Mouse (Mus musculus) forebrain, embryonic 12.5 days (tissue): ENCODE data around the gene Slc13a5. TPM values are rescaled to one million over a fixed set of nuclear protein-coding genes. Genes with fewer than 3 reads are reported as not detected.
A peak's percentile ranks its signal among the peaks of the same experiment; 100 is the strongest.

Source experiments
- ATAC-seq: fragments of 200-750 bp; cut with Nextera tagmentation; 2 replicates; pipeline ENCODE4 v1.8.0; 2017; ENCODE audit warnings: moderate TSS enrichment; ENCODE audit not compliant: low FRiP score
- H3K27ac ChIP-seq: fragments of 300-500 bp; sonication (generic); 2 replicates; pipeline ENCODE4 v1.5.1; 2016; ENCODE audit warnings: mild to moderate bottlenecking
- H3K27me3 ChIP-seq: fragments of 300-500 bp; sonication (generic); 2 replicates; pipeline ENCODE4 v1.6.1; 2016; ENCODE audit warnings: mild to moderate bottlenecking
- H3K36me3 ChIP-seq: fragments of 300-500 bp; sonication (generic); replicated peaks from 2 replicates; pipeline ENCODE4 v1.6.1; 2016; ENCODE audit warnings: mild to moderate bottlenecking
- H3K4me1 ChIP-seq: fragments of 300-500 bp; sonication (generic); 2 replicates; pipeline ENCODE4 v1.6.1; 2016
- H3K4me2 ChIP-seq: fragments of 300-500 bp; sonication (generic); 2 replicates; pipeline ENCODE4 v1.6.1; 2016; ENCODE audit warnings: mild to moderate bottlenecking, moderate library complexity
- H3K4me3 ChIP-seq: fragments of 300-500 bp; sonication (generic); replicated peaks from 2 replicates; pipeline ENCODE4 v1.5.1; 2016; ENCODE audit warnings: mild to moderate bottlenecking
- H3K9ac ChIP-seq: fragments of 300-500 bp; sonication (generic); 2 replicates; pipeline ENCODE4 v1.6.1; 2016; ENCODE audit warnings: mild to moderate bottlenecking
- H3K9me3 ChIP-seq: fragments of 300-500 bp; sonication (generic); 2 replicates; pipeline ENCODE4 v1.6.1; 2016
- WGBS: fragments of 180-500 bp; shearing (Covaris S2); methylation state at CpG from one replicate; pipeline ENCODE4 v1.1.7; 2016; 5-methylcytosine and 5-hydroxymethylcytosine counted together
- polyA plus RNA-seq: library from polyadenylated mRNA; unstranded; fragments of >200 nt; fragmentation: Nextera tagmentation; extraction: Ambion mirVana; gene quantifications from 2 replicates; pipeline ENCODE4 v1.2.1, GENCODE M21; 2016

Gene Slc13a5
- polyA plus RNA-seq, 1 experiment from 2014 or later = not detected

DNA sequence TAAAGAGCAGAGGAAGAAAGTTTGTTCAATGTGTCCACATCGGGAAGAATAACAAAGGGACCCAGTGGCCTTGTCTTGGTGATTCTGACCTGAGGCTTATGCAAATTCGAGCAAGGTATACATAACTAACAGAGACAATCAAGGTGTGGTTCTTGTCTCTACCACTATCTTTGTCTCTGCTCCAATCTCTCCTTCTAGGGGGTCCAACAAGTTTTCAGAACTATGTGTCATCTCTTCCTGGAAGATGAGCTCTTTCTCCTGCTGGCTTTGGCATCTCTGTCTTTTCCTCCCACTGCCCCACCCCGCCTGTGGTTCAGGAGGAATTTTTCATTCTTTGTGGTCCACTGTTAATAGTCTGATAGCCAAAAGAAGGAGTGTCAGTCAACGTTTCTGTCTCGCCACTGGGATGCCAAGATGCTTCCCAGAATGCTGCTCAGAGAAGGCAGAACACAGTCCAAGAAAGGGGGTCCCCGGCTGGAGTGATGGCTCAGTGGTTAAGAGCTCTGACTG, 19.0 kb upstream of the Slc13a5 start:
- Histone ChIP-seq H3K9ac (no peak overlapping the region), H3K9me3 (no peaks in the 10 kb centered on the region)
- WGBS = 80% methylated on average over 6 of the region's 6 CpGs

DNA sequence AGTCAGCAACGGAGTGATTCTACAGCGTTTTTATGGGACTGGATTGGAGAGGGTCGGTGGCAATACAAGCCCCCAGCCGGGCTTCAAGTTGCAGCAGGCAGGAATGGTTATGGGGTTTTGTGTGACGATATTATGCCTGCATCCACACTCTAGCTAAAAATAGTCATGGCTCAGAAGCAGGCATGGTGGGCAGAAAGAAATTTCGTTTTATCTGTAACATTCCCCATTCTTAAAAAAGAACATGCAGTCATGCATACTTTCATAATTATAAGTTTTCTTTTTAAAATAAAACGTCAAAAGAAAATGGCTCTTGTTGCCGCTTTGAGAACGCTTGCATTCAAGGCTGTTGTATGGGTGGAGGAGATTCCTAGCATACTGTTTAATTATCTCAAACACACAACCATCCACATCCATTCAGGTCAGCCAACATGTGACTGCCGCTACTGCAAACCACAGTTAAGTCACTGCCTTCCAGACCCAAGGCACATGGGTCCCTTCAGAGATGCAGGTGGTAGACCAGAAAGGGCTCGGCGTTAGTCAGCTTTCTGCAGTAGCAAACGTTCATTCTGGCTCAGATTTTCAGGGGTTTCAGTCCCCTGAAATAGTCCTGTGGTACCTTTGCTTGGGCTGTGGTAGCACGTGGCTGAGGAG, 17.6 kb upstream of the Slc13a5 start:
- 89% methylated on average over 14 of the region's 14 CpGs for WGBS
- Histone ChIP-seq H3K4me3 (no peak overlapping the region), H3K9me3 (no peaks in the 10 kb centered on the region), H3K9ac (no peak overlapping the region), H3K27ac (no peak overlapping the region), H3K27me3 (no peaks in the 10 kb centered on the region), H3K4me1 (no peaks in the 10 kb centered on the region), H3K36me3 (no peaks in the 10 kb centered on the region), H3K4me2 (no peak overlapping the region)
- no peak for ATAC-seq

More for the DNA sequence above, 19.0 kb upstream of the Slc13a5 start:
- Histone ChIP-seq H3K4me3 (no peak overlapping the region), H3K27me3 (no peaks in the 10 kb centered on the region), H3K4me2 (no peak overlapping the region), H3K36me3 (no peaks in the 10 kb centered on the region), H3K27ac (no peak overlapping the region), H3K4me1 (no peaks in the 10 kb centered on the region)
- ATAC-seq = no peak

DNA sequence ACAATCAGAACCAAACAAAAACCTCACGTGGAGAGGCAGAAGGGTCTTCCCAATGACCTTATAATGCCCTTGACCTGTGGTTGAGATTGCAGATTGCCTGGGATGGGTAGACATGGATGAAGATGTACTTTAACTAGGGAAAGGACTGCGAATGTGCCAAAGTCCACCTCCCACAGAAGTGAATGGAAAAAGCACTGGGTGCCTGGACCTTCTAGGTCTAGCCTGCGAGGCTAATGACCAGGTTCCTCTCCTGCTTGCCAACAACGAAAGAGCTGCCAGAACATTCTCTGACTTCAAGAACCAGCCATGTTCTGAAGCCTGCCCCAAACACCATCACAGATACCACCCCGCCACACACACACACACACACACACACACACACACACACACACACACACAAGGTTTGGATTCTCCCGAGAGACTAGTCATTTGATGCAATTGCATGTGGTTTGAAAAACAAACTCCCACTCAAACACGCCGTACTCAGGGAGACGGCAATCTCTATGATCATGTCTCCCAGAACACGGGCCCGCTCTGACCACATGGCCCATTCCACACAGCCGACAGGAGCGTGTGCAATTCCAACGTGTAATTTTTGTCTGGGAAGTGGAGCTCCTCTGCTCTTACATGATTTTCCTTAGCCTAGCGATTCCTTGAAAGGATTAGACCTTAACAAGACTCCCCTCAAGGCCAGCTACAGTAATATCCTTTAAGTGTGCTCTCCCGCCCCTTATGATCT, 16.6 kb upstream of the Slc13a5 start:
- Histone ChIP-seq H3K4me1 (no peaks in the 10 kb centered on the region), H3K4me2 (no peak overlapping the region), H3K27ac (no peak overlapping the region), H3K27me3 (no peaks in the 10 kb centered on the region), H3K4me3 (no peak overlapping the region), H3K9ac (no peak overlapping the region), H3K9me3 (no peaks in the 10 kb centered on the region), H3K36me3 (no peaks in the 10 kb centered on the region)
- ATAC-seq = no peak
- 88% methylated on average over 15 of the region's 16 CpGs for WGBS

DNA sequence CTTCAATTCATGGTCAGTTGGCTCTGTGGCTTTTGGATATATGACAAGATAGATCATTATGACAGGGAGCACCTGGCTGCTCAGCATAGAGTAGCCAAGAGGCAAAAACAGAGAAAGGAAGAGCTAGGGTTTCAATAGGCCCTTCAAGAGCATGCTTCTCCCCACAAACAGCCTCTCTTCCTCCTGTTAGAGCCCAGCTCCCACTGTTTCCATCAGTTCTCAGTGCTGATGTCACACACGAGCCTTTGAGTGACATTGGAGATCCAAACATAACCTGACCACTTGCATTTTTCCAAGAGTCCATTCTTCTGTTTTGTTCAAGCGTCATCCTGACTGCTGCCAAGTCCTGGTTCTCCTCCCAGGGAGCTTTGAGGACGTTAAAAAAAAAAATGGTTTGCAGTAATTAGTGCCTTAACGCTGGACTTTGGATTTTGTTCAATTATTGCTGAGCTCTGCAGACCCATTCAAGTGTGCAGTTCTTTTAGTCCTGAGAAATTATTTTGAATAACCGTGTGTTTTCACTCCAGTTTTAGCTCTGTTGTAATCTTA, 14.9 kb upstream of the Slc13a5 start:
- no peak for ATAC-seq
- 41% methylated on average over 5 of the region's 5 CpGs for WGBS
- Histone ChIP-seq H3K4me2 (no peak overlapping the region), H3K4me3 (no peak overlapping the region), H3K4me1 (no peaks in the 10 kb centered on the region), H3K27ac (no peak overlapping the region), H3K9ac (no peak overlapping the region), H3K27me3 (no peaks in the 10 kb centered on the region), H3K36me3 (no peaks in the 10 kb centered on the region), H3K9me3 (no peaks in the 10 kb centered on the region)

DNA sequence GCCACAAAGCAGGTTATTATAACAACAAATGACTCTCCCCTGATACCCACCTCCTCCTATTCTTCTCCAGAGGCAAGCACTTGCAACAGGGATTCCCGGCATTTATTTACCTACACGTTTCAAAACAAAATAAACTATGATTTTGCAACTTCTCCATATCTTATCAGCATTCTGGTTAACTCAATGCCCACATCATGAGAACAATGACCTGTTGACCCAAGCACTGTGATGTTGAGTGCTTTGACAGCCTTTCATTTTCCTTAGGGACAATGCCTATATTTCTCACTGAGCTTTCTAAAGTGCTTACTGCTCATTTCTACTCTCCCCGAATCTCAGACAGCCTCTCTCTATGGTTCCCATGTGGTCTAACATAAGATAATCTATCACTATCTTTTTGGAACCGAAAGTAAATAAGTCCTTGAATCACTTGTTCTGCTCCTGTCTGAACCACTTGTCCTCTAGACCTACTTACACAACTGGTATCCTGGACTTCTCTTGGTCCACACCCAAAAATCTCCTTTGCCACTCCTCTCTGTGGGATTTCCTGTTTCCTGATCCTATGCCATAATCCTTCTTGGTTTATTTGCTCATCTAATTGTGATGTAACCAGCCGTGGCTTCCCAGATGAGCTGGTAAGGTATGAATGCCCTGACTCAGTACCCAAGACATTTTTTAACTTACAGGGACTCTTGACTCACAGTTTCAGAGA, 14.3 kb upstream of the Slc13a5 start:
- Histone ChIP-seq H3K36me3 (no peaks in the 10 kb centered on the region), H3K4me2 (no peak overlapping the region), H3K27me3 (no peaks in the 10 kb centered on the region), H3K27ac (no peak overlapping the region), H3K9ac (no peak overlapping the region), H3K9me3 (no peaks in the 10 kb centered on the region), H3K4me1 (no peaks in the 10 kb centered on the region), H3K4me3 (no peak overlapping the region)
- WGBS = 77% methylated on average over 5 of the region's 5 CpGs
- ATAC-seq = no peak

DNA sequence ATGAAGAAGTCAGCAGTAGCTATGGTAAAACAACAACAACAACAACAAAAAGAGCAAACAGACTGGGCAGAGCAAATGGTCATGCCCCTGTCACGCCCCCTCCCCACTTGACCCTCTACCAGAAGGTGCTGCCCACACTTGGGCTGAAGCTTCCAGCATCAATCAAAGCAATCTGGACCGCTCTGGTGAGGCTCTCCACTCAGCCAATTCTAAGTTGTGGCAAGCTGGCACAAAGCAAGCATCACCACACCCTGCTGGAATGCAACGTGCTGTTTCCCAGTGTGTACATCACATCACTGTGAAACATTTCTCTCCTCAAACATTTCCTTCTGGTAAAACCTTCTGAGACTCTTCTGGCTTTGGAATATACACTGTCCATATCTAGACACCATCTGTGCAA, 6.3 kb upstream of the Slc13a5 start:
- WGBS = 84% methylated on average over 3 of the region's 3 CpGs
- Histone ChIP-seq H3K4me1 (no peaks in the 10 kb centered on the region), H3K27ac (no peak overlapping the region), H3K9ac (no peak overlapping the region), H3K9me3 (no peaks in the 10 kb centered on the region), H3K36me3 (no peaks in the 10 kb centered on the region), H3K4me3 (no peak overlapping the region), H3K27me3 (peaks cover 13% of the 10 kb centered on the region), H3K4me2 (no peak overlapping the region)
- ATAC-seq = no peak

DNA sequence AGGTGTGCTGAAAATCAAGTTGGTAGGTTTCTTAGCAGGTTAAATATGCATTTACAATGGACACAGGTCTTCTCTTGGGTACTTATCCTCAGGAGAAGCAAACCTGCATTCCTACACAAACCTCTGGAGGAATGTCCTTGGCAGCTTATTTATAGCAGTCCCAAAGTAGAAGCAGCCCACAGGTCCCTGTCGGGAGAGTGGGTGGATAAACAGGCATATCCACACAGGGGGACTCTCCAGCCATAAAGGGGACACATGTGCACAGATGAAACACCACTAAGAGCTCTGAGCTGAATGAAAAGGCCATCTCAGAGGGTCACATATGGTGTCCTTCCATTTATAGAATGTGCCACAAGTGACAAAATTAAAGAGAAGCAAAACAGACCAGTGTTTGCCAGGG, 4.7 kb upstream of the Slc13a5 start:
- Histone ChIP-seq H3K36me3 (no peaks in the 10 kb centered on the region), H3K4me3 (no peak overlapping the region), H3K27ac (no peak overlapping the region), H3K4me2 (no peak overlapping the region), H3K4me1 (peaks cover 9% of the 10 kb centered on the region), H3K9ac (no peak overlapping the region), H3K9me3 (no peaks in the 10 kb centered on the region), H3K27me3 (peaks cover 28% of the 10 kb centered on the region)
- WGBS = 79% methylated on average over 1 of the region's 1 CpGs
- no peak for ATAC-seq

DNA sequence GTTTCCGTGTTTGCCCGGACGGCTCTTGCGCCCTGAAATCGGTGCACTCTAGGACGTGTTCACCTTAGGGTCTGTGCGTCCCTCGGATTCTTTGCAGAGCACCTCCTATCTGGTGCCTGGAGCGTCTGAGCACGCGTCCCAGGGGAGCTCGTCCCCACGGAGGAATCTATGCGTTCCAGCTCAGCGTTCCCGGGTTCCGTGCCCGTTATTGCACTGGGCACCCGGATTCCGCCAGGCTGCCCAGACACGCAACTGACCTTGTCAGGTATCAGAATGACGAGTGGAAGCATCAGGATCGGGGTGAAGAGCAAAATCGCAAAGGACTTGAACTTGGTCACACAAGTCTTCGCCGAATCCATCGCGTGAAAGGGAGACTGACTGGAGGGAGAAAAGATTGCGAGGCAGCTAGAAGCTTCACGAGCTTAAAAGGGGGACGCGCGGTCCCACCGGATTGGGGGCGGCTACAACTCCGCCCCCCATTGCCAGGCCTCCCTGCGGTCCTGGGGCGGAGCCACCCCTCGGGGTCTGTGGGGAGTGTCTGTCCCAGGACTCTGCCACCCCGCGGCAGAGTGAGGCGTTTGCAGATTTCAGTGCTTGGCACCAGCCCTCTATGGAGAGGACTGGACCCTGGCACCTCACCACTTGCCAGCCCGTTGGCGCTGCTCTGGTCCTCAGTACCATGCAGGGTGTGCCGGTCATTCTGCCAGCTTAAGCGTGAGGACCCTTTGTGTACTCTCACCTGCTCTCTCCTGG, 639 bp downstream of the Slc13a5 start:
- H3K4me3 ChIP-seq = peak overlapping the region; percentile 42
- peak; percentile 89 for ATAC-seq
- peak overlapping the region; percentile 78 for H3K4me2 ChIP-seq
- H3K4me1 ChIP-seq = peaks cover 21% of the 10 kb centered on the region
- 1% methylated on average over 46 of the region's 46 CpGs for WGBS
- no peak overlapping the region for H3K27ac ChIP-seq
- H3K27me3 ChIP-seq = peaks cover 64% of the 10 kb centered on the region
- H3K9me3 ChIP-seq = no peaks in the 10 kb centered on the region
- no peaks in the 10 kb centered on the region for H3K36me3 ChIP-seq
- peak overlapping the region; percentile 30 for H3K9ac ChIP-seq

DNA sequence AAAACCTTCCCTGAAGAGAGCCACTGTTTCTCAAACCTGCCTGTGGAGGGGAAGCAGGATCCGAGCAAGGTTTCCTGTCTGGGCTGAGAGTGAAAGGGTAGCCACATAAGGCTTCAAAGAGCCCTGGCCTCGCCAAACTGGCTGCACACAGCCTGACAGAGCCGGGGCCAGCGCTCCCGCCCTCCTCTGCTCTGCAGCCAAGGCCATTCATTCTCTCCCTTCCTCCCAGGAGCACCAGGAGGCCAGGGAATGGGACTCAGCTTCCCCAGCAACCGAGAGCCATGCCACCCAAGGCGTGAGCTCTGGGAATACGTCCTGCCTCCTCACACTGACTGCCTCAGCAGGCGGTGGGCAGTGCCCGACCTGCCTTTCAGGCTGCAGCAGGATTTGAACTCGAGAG, 1.5 kb downstream of the Slc13a5 start:
- ATAC-seq = no peak
- H3K36me3 ChIP-seq = no peaks in the 10 kb centered on the region
- H3K4me3 ChIP-seq = peak overlapping the region; percentile 42; the same call in 1 of the 2 replicates
- H3K4me2 ChIP-seq = peak overlapping the region; percentile 78
- no peak overlapping the region; the same call in 1 of the 2 replicates for H3K9ac ChIP-seq
- H3K9me3 ChIP-seq = no peaks in the 10 kb centered on the region
- no peak overlapping the region for H3K27ac ChIP-seq
- peaks cover 58% of the 10 kb centered on the region for H3K27me3 ChIP-seq
- peaks cover 21% of the 10 kb centered on the region for H3K4me1 ChIP-seq
- WGBS = 6% methylated on average over 11 of the region's 11 CpGs

DNA sequence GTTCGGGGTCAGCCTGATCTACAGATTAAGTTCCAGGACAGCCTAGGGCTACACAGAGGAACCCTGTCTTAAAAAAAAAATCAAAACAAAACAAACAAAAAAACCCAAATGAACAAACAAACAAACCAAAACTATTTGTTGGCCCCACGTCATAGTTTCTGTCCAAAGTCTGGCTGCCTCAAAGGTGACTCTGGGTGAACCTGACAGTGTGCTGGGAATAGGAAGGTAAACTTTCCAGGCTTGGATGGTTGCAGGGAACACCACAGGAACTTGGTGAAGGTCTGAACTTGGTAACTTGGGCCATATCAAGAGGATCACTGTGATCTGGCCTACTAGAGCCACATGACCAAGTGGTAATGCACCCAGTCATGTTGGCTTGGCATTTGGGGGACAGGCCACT, 10.6 kb downstream of the Slc13a5 start:
- WGBS = 83% methylated on average over 2 of the region's 2 CpGs
- no peak overlapping the region for H3K9ac ChIP-seq

DNA sequence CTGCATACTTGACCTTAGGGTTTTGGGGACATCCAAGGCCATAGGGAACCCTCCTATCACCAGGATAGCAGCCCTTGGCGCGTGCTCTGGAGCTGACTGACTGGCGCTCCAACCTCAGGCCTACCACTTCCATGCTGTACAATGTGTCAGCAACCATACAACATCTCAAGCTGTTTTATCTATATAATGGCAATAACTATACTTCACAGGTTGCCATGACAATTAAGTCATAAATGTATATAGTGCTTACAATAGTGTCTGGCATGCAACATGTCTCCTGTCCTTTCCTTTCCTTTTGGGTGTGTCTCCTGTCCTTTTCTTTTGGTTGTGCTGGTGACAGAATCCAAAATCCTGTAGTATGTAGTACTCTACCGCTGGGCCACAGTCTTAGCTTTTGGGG, 11.4 kb downstream of the Slc13a5 start:
- Histone ChIP-seq H3K4me1 (no peaks in the 10 kb centered on the region), H3K27me3 (no peaks in the 10 kb centered on the region), H3K4me3 (no peak overlapping the region), H3K27ac (no peak overlapping the region), H3K9ac (no peak overlapping the region), H3K4me2 (no peak overlapping the region), H3K9me3 (no peaks in the 10 kb centered on the region), H3K36me3 (no peaks in the 10 kb centered on the region)
- 93% methylated on average over 4 of the region's 4 CpGs for WGBS
- no peak for ATAC-seq

More for the DNA sequence above, 10.6 kb downstream of the Slc13a5 start:
- Histone ChIP-seq H3K27me3 (no peaks in the 10 kb centered on the region), H3K27ac (no peak overlapping the region), H3K4me1 (no peaks in the 10 kb centered on the region), H3K36me3 (no peaks in the 10 kb centered on the region), H3K4me3 (no peak overlapping the region), H3K9me3 (no peaks in the 10 kb centered on the region), H3K4me2 (no peak overlapping the region)
- no peak for ATAC-seq
